Mouse (Mus musculus) urinary bladder, postnatal 10 days (tissue): Measurements from ENCODE around the gene Setdb1.

Experiments used
- DNase-seq: peaks from one replicate; pipeline ENCODE4 v3.0.0; 2022; ENCODE audit warnings: low spot score

Gene Setdb1

GRCm38 (mm10) chr3:95292899-95293298 lies 64.1 kb downstream of the Setdb1 start:
- DNase-seq, result no peak

- DNase-seq, result no peak
These were observed 66.0 kb downstream of the Setdb1 start for GRCm38 (mm10) chr3:95291041-95291440.

DNA sequence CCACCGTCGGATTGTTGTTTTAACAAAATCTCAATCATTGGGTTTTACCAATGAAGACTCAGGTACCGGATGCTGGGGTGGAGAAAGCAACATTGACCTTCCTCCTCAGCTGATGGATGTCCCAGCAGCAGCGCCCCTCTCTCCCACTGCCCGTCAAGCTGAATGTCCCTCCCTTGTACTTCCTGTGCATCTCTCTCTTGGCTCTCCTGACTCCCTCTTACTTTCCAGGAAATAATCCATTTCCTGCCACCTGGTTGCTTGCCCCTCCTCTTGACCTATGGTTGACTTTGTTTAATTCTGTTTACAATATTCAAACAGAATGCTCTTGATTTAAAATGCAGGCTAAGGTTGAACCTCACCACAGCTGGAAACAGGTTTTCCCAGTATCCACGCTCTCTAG lies 66.8 kb downstream of the Setdb1 start:
- no peak for DNase-seq

DNA sequence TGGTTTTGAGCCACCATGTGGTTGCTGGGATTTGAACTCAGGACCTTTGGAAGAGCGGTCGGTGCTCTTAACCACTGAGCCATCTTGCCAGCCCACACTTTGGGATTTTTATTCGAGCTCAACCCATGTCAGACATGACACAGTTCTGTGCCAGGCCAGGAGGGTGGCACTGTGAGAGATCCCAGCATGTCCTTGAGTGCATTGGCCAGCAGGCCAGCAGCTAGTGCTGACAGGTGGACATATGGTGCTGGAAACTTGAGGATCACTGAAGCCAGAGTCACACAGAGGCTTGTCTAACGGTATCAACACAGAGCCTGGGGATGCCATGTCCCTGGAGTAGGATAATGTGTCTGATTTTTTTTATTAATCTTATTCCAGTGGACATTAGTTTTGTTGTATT lies 67.6 kb downstream of the Setdb1 start:
- DNase-seq, result no peak

GRCm38 (mm10) chr3:95287541-95287940 lies 69.5 kb downstream of the Setdb1 start:
- no peak for DNase-seq

- no peak for DNase-seq
These were observed 70.5 kb downstream of the Setdb1 start for GRCm38 (mm10) chr3:95286510-95286909.

- DNase-seq, result no peak
These were observed 71.0 kb downstream of the Setdb1 start for GRCm38 (mm10) chr3:95286011-95286410.

GRCm38 (mm10) chr3:95285390-95285789 lies 71.6 kb downstream of the Setdb1 start:
- DNase-seq, result no peak

DNA sequence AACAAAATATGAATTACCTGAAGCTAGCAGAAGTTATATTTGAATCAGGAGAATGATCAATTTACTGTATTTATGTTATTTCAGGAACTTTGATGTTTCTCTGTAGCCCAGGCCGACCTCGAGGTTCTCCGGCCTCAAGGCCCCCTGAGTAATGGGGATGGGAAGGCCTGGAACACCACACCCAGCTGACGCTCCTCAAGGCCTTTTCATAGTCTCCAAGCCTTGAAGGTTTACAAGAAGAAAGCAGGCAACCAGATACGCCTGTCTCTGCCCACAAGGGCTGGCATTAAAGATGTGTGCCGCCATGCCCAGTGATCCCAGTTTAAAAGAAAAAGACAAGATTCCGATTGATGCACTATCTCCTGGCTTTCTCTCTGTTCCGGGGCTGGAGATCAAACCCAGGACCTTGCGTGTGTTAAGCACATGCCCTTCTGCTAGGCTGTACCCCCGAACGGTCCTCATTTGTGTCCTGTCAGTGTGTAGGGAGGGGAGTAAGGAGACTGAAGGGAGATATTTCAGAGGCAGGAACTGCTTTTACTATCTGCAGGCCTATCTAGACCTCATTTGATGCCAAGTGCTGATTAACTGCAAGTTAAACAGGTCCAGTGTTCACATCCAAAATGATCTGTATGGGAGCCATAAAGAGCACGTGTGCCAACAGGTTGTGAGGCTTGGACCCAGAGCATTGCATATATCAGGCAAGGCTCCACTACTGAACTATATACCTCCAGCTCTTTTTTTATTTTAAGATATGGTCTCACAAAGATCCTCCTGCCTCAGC lies 72.3 kb downstream of the Setdb1 start:
- no peak for DNase-seq

DNA sequence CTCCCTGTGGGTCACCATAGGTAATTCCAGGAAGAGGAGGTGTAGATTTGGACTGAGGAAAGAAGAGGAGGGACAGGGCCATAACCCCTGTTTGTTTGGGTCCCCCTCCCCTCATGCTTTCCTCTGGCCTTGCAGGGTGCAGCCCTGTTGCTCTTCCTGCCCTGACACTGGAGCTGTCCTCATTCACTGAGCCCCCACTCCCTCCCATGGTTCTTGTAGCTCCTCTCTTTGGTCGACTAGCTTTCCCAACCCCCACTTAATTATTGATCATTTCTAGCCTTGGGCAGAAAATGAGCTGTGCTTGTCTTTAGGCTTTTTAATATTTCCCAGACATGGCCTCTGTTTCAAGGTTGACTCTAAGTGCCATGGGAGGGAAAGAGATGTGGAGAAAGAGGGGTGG lies 72.9 kb downstream of the Setdb1 start:
- DNase-seq, result no peak

GRCm38 (mm10) chr3:95283589-95283941 lies 73.4 kb downstream of the Setdb1 start:
- DNase-seq, result no peak

GRCm38 (mm10) chr3:95282865-95283588 lies 74.0 kb downstream of the Setdb1 start:
- peak; percentile 43 for DNase-seq

- DNase-seq, result no peak
These were observed 74.6 kb downstream of the Setdb1 start for GRCm38 (mm10) chr3:95282381-95282864.

GRCm38 (mm10) chr3:95281216-95282126 lies 75.5 kb downstream of the Setdb1 start, which contains the start of the genes Mindy1 and Prune1:
TSS of gene Mindy1 (plus strand) at chr3:95281345.
TSS of gene Prune1 (minus strand) at chr3:95282076.
- DNase-seq, result peak; percentile 95

GRCm38 (mm10) chr3:95280747-95281146 lies 76.3 kb downstream of the Setdb1 start:
- DNase-seq, result no peak

- no peak for DNase-seq
These were observed 79.9 kb downstream of the Setdb1 start for GRCm38 (mm10) chr3:95277149-95277551.

- no peak for DNase-seq
These were observed 80.5 kb downstream of the Setdb1 start for GRCm38 (mm10) chr3:95276428-95276934.

GRCm38 (mm10) chr3:95275161-95275560 lies 81.8 kb downstream of the Setdb1 start:
- DNase-seq, result no peak

- DNase-seq, result no peak
These were observed 82.5 kb downstream of the Setdb1 start for GRCm38 (mm10) chr3:95274453-95274852.
